Mouse (Mus musculus) G1E-ER4 (cell line): ENCODE results near the gene Plekhm3. TPM values are rescaled to one million over a fixed set of nuclear protein-coding genes. Genes with fewer than 3 reads are reported as not detected.

Experiments used
- GATA1 ChIP-seq: IDR thresholded peaks from one replicate; pipeline ENCODE4 v1.8.0; 2012; ENCODE audit warnings: low read length, inconsistent platforms
- polyA plus RNA-seq: library from polyadenylated mRNA; stranded (reverse); fragments of >175 nt; gene quantifications from 2 replicates; pipeline ENCODE4 v1.2.3, GENCODE M21; 2012

The Plekhm3 gene
- polyA plus RNA-seq, 1 experiment = 1.8 TPM

- peak; percentile 24 for TF ChIP-seq GATA1
Observed at GRCm38 (mm10) chr1:64827434-64827833, 129.2 kb downstream of the Plekhm3 start.

- no peak for TF ChIP-seq GATA1
Observed at GRCm38 (mm10) chr1:64826348-64827103, 130.1 kb downstream of the Plekhm3 start.

- no peak for TF ChIP-seq GATA1
Observed at GRCm38 (mm10) chr1:64823564-64823963, 133.1 kb downstream of the Plekhm3 start.

- no peak for TF ChIP-seq GATA1
Observed at GRCm38 (mm10) chr1:64817709-64818108, 138.9 kb downstream of the Plekhm3 start.

- no peak for TF ChIP-seq GATA1
Observed at GRCm38 (mm10) chr1:64813182-64813581, 143.4 kb downstream of the Plekhm3 start.

GRCm38 (mm10) chr1:64811956-64812355 lies 144.7 kb downstream of the Plekhm3 start:
- TF ChIP-seq GATA1 = no peak

GRCm38 (mm10) chr1:64809085-64809484 lies 147.5 kb downstream of the Plekhm3 start:
- TF ChIP-seq GATA1 = no peak

GRCm38 (mm10) chr1:64807766-64808165 lies 148.9 kb downstream of the Plekhm3 start:
- TF ChIP-seq GATA1 = no peak

GRCm38 (mm10) chr1:64805217-64805616 lies 151.4 kb downstream of the Plekhm3 start:
- TF ChIP-seq GATA1 = no peak

- TF ChIP-seq GATA1 = no peak
Observed at GRCm38 (mm10) chr1:64802631-64803030, 154.0 kb downstream of the Plekhm3 start.

GRCm38 (mm10) chr1:64797621-64798020 lies 159.0 kb downstream of the Plekhm3 start:
- peak; percentile 66 for TF ChIP-seq GATA1

- no peak for TF ChIP-seq GATA1
Observed at GRCm38 (mm10) chr1:64796867-64797582, 159.6 kb downstream of the Plekhm3 start.

GRCm38 (mm10) chr1:64795284-64796040 lies 161.2 kb downstream of the Plekhm3 start:
- no peak for TF ChIP-seq GATA1

GRCm38 (mm10) chr1:64794096-64794495 lies 162.5 kb downstream of the Plekhm3 start:
- no peak for TF ChIP-seq GATA1

- no peak for TF ChIP-seq GATA1
Observed at GRCm38 (mm10) chr1:64793234-64793530, 163.4 kb downstream of the Plekhm3 start.

- TF ChIP-seq GATA1 = no peak
Observed at GRCm38 (mm10) chr1:64792521-64793233, 163.9 kb downstream of the Plekhm3 start.
